ENCODE assay signal across 10 mouse cellular contexts in the genomic region with DNA sequence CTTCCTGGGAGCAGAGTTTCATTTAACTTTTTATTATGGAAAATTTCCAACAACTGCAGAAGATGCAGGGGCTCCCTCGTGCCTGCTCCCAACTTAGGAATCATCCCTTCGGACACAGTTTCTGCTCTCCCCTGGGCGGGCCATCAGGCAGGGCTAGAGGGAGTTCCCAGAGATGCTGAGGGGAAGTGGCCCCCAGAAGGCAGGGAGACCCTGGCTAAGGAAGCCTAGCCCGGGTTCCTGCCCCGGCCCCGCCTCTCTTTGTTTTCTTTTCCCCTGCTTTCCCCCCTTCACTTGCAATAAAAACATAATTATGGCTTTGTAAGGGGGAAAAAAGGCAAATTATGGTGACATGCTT.
DNase-seq lines count a peak whose midpoint lies in the region; ATAC-seq lines count a peak whose summit lies in the region.
"Had no signal": no experiment of that assay in that cellular context is flagged by ENCODE, and none has a peak within 500 bp of the region (broad histone marks: within the 10 kb centered on the region; RNA-seq: fewer than 3 reads in every experiment).

No protein-coding gene starts in this region.

- H3K27ac ChIP-seq in lung, embryonic 15.5 days, result peak overlapping the region; percentile 79
- H3K27ac ChIP-seq in forebrain, embryonic 13.5 days, result peak overlapping the region; percentile 83
- peak overlapping the region; percentile 97 for H3K27ac ChIP-seq in limb, embryonic 12.5 days
- H3K27ac ChIP-seq in neural tube, embryonic 15.5 days (replicated peaks), result peak overlapping the region; percentile 58

- H3K4me2 ChIP-seq in lung, embryonic 15.5 days, result peak overlapping the region; percentile 3; the same call in 1 of the 2 replicates
- peak overlapping the region; percentile 49 for H3K4me2 ChIP-seq in forebrain, embryonic 13.5 days
- peak overlapping the region; percentile 34 for H3K4me2 ChIP-seq in limb, embryonic 12.5 days
- peak overlapping the region; percentile 19; the same call in 1 of the 2 replicates for H3K4me2 ChIP-seq in neural tube, embryonic 15.5 days

- H3K36me3 ChIP-seq in lung, embryonic 15.5 days, result no peaks in the 10 kb centered on the region
- H3K36me3 ChIP-seq in forebrain, embryonic 13.5 days (ENCODE audit: poor library complexity, severe bottlenecking), result no peaks in the 10 kb centered on the region
- H3K36me3 ChIP-seq in limb, embryonic 12.5 days, result no peaks in the 10 kb centered on the region
- H3K36me3 ChIP-seq in neural tube, embryonic 15.5 days, result no peaks in the 10 kb centered on the region

- H3K4me3 ChIP-seq in lung, embryonic 15.5 days, result no peak overlapping the region
- H3K4me3 ChIP-seq in forebrain, embryonic 13.5 days, result no peak overlapping the region
- 0 out of 2 replicates have a peak overlapping the region, but pooled peaks have one; percentile 0 for H3K4me3 ChIP-seq in limb, embryonic 12.5 days (replicated peaks)
- no peak overlapping the region for H3K4me3 ChIP-seq in neural tube, embryonic 15.5 days (replicated peaks)

- no peaks in the 10 kb centered on the region for H3K27me3 ChIP-seq in lung, embryonic 15.5 days
- peaks cover 67% of the 10 kb centered on the region for H3K27me3 ChIP-seq in forebrain, embryonic 13.5 days
- no peaks in the 10 kb centered on the region for H3K27me3 ChIP-seq in limb, embryonic 12.5 days
- 0 out of 2 replicates have a peak, but pooled peaks cover 2% of the 10 kb centered on the region for H3K27me3 ChIP-seq in neural tube, embryonic 15.5 days (replicated peaks)

- peak; percentile 76; the same call in 1 of the 2 replicates for ATAC-seq in lung, embryonic 15.5 days (ENCODE audit: borderline replicate concordance, extremely low read depth, low FRiP score, low TSS enrichment)
- ATAC-seq in forebrain, embryonic 13.5 days, result peak; percentile 81
- peak; percentile 68; the same call in 1 of the 2 replicates for ATAC-seq in limb, embryonic 12.5 days (ENCODE audit: insufficient number of reproducible peaks, insufficient read depth, low FRiP score, low TSS enrichment, low read depth)
- peak; percentile 57 for ATAC-seq in neural tube, embryonic 15.5 days (ENCODE audit: low FRiP score)

- peaks cover 38% of the 10 kb centered on the region for H3K4me1 ChIP-seq in lung, embryonic 15.5 days
- peaks cover 32% of the 10 kb centered on the region for H3K4me1 ChIP-seq in forebrain, embryonic 13.5 days
- H3K4me1 ChIP-seq in limb, embryonic 12.5 days (replicated peaks), result peaks cover 48% of the 10 kb centered on the region
- peaks cover 39% of the 10 kb centered on the region for H3K4me1 ChIP-seq in neural tube, embryonic 15.5 days

- no peak overlapping the region for H3K9ac ChIP-seq in lung, embryonic 15.5 days
- H3K9ac ChIP-seq in forebrain, embryonic 13.5 days, result no peak overlapping the region
- H3K9ac ChIP-seq in limb, embryonic 12.5 days (replicated peaks), result no peak overlapping the region
- 0 out of 2 replicates have a peak overlapping the region, but pooled peaks have one; percentile 1 for H3K9ac ChIP-seq in neural tube, embryonic 15.5 days (replicated peaks)

- no peaks in the 10 kb centered on the region for H3K9me3 ChIP-seq in lung, embryonic 15.5 days
- H3K9me3 ChIP-seq in forebrain, embryonic 13.5 days (replicated peaks), result no peaks in the 10 kb centered on the region
- H3K9me3 ChIP-seq in limb, embryonic 12.5 days, result no peaks in the 10 kb centered on the region
- H3K9me3 ChIP-seq in neural tube, embryonic 15.5 days (replicated peaks), result no peaks in the 10 kb centered on the region

- 13% methylated on average over 6 of the region's 6 CpGs for WGBS in lung, embryonic 15.5 days
- WGBS in forebrain, embryonic 13.5 days, result 3% methylated on average over 6 of the region's 6 CpGs
- 4% methylated on average over 6 of the region's 6 CpGs for WGBS in limb, embryonic 12.5 days
- WGBS in neural tube, embryonic 15.5 days, result 6% methylated on average over 6 of the region's 6 CpGs

- DNase-seq in lung, adult 18-20 months, result no peak
- no peak for DNase-seq in layer of hippocampus, adult 9-10 months (ENCODE audit: low spot score)
- no peak for DNase-seq in frontal cortex, postnatal 14 days (ENCODE audit: low spot score in 2 of 2)
- DNase-seq in urinary bladder, adult 18-20 months (ENCODE audit: low spot score in 2 of 2), result no peak
- DNase-seq: adrenal gland, adult 2 months; kidney, postnatal 25 days had no signal
